Mouse (Mus musculus): Measurements from ENCODE around the gene Pcca. TPM values are rescaled to one million over a fixed set of nuclear protein-coding genes. Genes with fewer than 3 reads are reported as not detected.
"Not testable (repeated sequence)": the region's sequence is repeated elsewhere in the genome, so short reads cannot be mapped to it uniquely, and the experiment has no call there.

Gene Pcca
- total RNA-seq, 2 experiments from 2014 or later: 63.2 to 64.4 TPM

DNA sequence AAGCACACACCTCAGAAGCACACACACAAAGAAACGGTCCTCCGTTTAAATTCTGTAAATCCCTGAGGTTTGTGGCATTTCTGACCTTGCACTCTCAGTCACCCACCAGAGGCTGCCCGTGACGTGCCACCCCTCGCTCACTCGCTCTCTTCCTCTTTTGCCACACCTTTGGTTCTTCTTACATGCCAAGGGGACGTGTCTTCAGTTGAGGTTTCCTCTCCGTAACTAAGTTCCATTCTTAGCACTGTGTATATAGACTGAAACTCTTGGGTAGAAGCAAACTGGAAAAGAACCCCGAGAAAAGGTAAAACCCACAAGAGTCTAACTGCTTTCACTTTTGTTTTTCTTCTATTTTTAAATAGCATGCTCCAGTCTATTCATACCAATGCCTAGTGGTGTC, 23.2 kb downstream of the Pcca start:
- DNase-seq (ENCODE audit: low spot score in 2 of 2): no peak

- not testable (repeated sequence) for DNase-seq (ENCODE audit: low spot score in 2 of 2)
Observed at GRCm38 (mm10) chr14:122560893-122561452, 26.8 kb downstream of the Pcca start.

DNA sequence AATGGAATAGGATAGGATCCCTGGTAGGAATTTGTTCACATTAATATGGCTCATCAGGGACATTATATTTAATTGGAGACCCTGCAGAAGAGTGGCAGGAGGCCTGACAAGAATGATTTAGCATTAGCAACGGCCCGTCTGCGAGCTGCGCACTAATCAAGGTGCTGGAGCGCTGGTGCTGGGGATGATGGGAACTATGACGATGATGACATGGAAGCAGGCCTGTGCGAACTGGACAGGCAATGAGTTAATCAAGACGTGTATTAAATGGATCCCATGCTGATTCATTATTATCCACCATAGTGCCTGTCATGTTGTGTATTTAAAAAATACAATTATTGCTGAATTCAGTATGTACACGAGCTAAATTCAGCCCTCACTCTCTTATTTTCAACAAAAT, 36.7 kb downstream of the Pcca start:
- no peak for DNase-seq (ENCODE audit: low spot score in 2 of 2)

- DNase-seq (ENCODE audit: low spot score in 2 of 2): no peak
Observed at GRCm38 (mm10) chr14:122574064-122574751, 40.1 kb downstream of the Pcca start.

GRCm38 (mm10) chr14:122577816-122578215, 43.7 kb downstream of the Pcca start:
- DNase-seq (ENCODE audit: low spot score in 2 of 2): no peak

GRCm38 (mm10) chr14:122582057-122582456, 47.9 kb downstream of the Pcca start:
- DNase-seq (ENCODE audit: low spot score in 2 of 2): no peak

GRCm38 (mm10) chr14:122582491-122583077, 48.5 kb downstream of the Pcca start:
- no peak for DNase-seq (ENCODE audit: low spot score in 2 of 2)

- DNase-seq (ENCODE audit: low spot score in 2 of 2): not testable (repeated sequence)
Observed at GRCm38 (mm10) chr14:122584087-122584486, 50.0 kb downstream of the Pcca start.

- DNase-seq (ENCODE audit: low spot score in 2 of 2): no peak
Observed at GRCm38 (mm10) chr14:122586942-122587341, 52.8 kb downstream of the Pcca start.

DNA sequence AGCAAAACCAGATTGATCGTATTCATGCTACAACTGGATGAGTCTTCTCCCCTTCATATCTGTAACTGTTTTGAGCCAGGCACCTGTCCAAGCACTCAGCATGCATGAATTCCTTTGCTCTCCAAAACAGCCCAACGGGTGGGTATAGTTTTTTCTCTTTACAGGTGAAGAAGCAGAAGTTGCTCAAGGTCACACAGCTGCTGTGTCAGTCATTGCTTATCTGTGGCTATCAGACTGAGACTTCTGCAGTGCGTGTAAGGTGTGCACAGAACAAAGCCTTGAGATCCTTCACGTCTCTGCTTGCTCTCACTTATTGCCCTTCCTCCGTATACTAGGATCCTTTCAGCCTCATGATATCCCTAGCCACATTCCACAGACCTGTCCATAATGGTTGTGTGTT, 63.4 kb downstream of the Pcca start:
- DNase-seq (ENCODE audit: low spot score in 2 of 2): no peak

DNA sequence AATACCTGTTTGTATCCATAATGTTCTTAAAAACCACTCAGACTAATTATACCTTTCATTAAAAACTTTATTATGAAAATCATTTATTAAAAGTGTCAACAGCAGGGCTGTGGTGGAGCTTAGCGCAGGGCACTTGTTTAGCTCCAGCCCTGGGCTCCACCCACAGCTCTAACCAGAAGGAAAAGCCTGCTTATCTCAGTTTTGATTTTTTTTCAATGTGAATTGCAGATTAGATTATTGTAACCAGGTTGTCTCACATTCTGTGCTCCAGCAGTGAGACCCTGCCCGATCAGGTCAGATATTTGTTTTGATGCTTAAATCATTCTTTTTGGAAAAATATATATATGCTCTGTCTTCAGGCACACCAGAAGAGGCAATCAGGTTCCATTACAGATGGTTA, 64.7 kb downstream of the Pcca start:
- no peak for DNase-seq (ENCODE audit: low spot score in 2 of 2)

DNA sequence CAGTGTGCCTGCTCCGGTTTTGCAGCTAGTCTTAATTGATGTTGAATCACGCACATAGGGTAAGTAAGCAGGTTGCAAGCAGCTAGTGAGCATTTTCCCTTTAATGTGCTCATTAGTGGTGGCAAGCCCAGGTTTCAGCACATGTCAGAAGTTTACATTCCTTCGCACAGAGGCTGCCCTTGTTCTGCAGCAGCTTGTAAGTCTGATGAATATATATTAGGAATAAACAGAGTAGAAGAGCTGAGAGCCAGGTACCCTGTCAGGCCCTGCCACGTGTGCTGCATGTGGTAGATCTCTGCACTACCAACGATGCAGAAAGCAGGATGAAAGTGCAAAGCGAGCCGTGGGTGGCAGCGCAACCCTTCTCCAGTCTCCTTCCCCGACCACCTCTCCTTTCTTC, 65.7 kb downstream of the Pcca start:
- no peak for DNase-seq (ENCODE audit: low spot score in 2 of 2)

- DNase-seq (ENCODE audit: low spot score in 2 of 2): no peak
Observed at GRCm38 (mm10) chr14:122602701-122603100, 68.6 kb downstream of the Pcca start.

GRCm38 (mm10) chr14:122606499-122606898, 72.4 kb downstream of the Pcca start:
- no peak for DNase-seq (ENCODE audit: low spot score in 2 of 2)

- DNase-seq (ENCODE audit: low spot score in 2 of 2): no peak
Observed at GRCm38 (mm10) chr14:122607456-122607855, 73.3 kb downstream of the Pcca start.

DNA sequence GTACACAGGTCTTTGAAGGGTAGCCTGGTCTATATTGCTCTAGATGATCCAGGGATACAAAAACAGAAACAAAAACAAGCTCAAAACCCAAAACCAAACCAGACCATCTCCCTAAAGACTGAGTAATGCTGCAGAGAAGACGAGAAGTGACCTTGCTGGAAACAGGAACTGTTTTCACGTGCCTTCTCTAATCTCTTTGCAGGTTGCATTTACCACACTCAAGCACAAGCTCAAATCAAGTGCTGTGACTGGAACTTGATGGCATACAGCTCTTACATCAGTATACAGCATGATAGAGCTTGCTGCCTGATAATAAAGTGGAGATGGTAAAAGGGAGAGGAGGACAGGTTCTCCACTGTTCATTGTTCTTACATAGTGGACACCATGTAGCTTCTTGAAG, 74.2 kb downstream of the Pcca start:
- no peak for DNase-seq (ENCODE audit: low spot score in 2 of 2)

DNA sequence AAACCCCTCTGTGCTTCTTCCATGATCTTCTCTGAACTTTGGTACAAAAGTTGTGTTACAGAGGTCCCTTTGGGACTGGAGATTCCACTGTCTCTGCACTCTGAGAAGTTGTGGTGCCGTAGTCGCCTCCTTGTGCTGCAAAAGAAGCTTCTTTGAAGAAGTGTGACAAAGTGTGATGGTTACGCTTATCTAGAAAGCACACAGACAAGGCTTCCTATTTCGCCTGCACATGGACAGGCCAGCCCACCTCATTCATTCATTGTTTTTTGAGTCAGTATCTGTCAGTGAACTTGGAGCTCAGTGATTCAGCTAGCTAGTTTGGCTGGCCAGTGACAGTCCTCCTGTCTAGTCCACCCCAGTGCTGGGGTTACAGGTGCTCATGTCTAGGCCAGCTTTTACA, 76.9 kb downstream of the Pcca start:
- DNase-seq (ENCODE audit: low spot score in 2 of 2): no peak

DNA sequence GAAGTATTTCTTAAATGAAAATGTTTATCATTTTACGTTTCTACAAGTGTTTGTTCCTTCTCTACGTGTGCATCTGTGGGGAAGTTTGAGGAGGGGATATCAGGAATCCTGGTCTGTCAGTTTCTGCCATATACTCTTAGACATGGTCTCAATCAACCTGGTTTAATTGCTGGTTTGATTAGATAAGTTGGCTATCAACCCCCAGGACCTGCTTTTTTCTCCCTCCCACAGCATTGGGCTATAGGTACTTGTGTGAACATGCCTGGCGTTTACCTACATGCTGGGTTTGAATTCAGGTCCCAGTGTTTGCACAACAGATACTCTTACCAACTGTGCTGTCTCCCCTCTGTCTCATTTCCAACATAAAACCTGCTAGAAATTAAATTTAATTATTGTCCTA, 78.2 kb downstream of the Pcca start:
- DNase-seq (ENCODE audit: low spot score in 2 of 2): no peak

- no peak for DNase-seq (ENCODE audit: low spot score in 2 of 2)
Observed at GRCm38 (mm10) chr14:122617656-122618055, 83.5 kb downstream of the Pcca start.

- DNase-seq (ENCODE audit: low spot score in 2 of 2): no peak
Observed at GRCm38 (mm10) chr14:122633416-122633815, 99.3 kb downstream of the Pcca start.

DNA sequence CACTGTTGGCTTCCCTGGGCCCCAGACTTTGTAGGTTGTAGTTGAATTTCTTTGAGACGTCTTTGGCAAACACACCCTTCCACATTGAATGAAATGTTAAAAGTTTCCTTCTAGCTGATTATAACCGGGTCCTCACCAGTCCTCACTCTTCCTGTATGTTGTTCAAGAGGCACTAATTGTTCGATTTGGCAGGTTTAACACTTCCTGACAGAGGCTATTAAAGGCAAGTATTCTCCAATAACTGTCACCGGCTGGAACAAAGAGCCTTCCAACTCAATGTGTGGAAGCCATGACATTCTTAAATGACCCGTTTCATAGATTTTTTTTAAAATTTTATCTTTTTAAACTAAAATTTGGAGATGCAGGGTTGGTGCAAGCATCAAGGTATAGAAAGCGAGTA, 102.5 kb downstream of the Pcca start:
- DNase-seq (ENCODE audit: low spot score in 2 of 2): no peak

- DNase-seq (ENCODE audit: low spot score in 2 of 2): no peak
Observed at GRCm38 (mm10) chr14:122637798-122638555, 103.9 kb downstream of the Pcca start.

All from adrenal gland, postnatal 4 days (tissue).